Mouse (Mus musculus) limb, embryonic 12.5 days (tissue): ENCODE results near the gene Pttg1ip. TPM values are rescaled to one million over a fixed set of nuclear protein-coding genes. Genes with fewer than 3 reads are reported as not detected.
A peak's percentile ranks its signal among the peaks of the same experiment; 100 is the strongest.

Source experiments
- ATAC-seq: fragments of 200-750 bp; cut with Nextera tagmentation; 2 replicates; pipeline ENCODE4 v1.8.0; 2017; ENCODE audit warnings: low read depth, moderate TSS enrichment; ENCODE audit not compliant: insufficient number of reproducible peaks, insufficient read depth, low FRiP score, low TSS enrichment
- H3K27ac ChIP-seq: fragments of 300-500 bp; sonication (generic); 2 replicates; pipeline ENCODE4 v1.5.1; 2016; ENCODE audit warnings: mild to moderate bottlenecking, moderate library complexity
- H3K27me3 ChIP-seq: fragments of 300-500 bp; sonication (generic); 2 replicates; pipeline ENCODE4 v1.6.1; 2016; ENCODE audit warnings: mild to moderate bottlenecking, moderate library complexity
- H3K36me3 ChIP-seq: fragments of 300-500 bp; sonication (generic); 2 replicates; pipeline ENCODE4 v1.6.1; 2016; ENCODE audit warnings: mild to moderate bottlenecking, moderate library complexity
- H3K4me1 ChIP-seq: fragments of 300-500 bp; sonication (generic); replicated peaks from 2 replicates; pipeline ENCODE4 v1.6.1; 2016
- H3K4me2 ChIP-seq: fragments of 300-500 bp; sonication (generic); 2 replicates; pipeline ENCODE4 v1.6.1; 2016; ENCODE audit warnings: mild to moderate bottlenecking, moderate library complexity
- H3K4me3 ChIP-seq: fragments of 300-500 bp; sonication (generic); replicated peaks from 2 replicates; pipeline ENCODE4 v1.5.1; 2016; ENCODE audit warnings: mild to moderate bottlenecking
- H3K9ac ChIP-seq: fragments of 300-500 bp; sonication (generic); replicated peaks from 2 replicates; pipeline ENCODE4 v1.6.1; 2016; ENCODE audit warnings: mild to moderate bottlenecking, moderate library complexity
- H3K9me3 ChIP-seq: fragments of 300-500 bp; sonication (generic); 2 replicates; pipeline ENCODE4 v1.6.1; 2016; ENCODE audit warnings: mild to moderate bottlenecking, moderate library complexity
- WGBS: fragments of 180-500 bp; shearing (Covaris S2); methylation state at CpG from one replicate; pipeline ENCODE4 v1.1.7; 2016; 5-methylcytosine and 5-hydroxymethylcytosine counted together
- polyA plus RNA-seq: library from polyadenylated mRNA; unstranded; fragments of >200 nt; fragmentation: Nextera tagmentation; extraction: Ambion mirVana; gene quantifications from 2 replicates; pipeline ENCODE4 v1.2.1, GENCODE M21; 2016

The Pttg1ip gene
- 83.6 and 84.0 TPM in 2 replicates for polyA plus RNA-seq

DNA sequence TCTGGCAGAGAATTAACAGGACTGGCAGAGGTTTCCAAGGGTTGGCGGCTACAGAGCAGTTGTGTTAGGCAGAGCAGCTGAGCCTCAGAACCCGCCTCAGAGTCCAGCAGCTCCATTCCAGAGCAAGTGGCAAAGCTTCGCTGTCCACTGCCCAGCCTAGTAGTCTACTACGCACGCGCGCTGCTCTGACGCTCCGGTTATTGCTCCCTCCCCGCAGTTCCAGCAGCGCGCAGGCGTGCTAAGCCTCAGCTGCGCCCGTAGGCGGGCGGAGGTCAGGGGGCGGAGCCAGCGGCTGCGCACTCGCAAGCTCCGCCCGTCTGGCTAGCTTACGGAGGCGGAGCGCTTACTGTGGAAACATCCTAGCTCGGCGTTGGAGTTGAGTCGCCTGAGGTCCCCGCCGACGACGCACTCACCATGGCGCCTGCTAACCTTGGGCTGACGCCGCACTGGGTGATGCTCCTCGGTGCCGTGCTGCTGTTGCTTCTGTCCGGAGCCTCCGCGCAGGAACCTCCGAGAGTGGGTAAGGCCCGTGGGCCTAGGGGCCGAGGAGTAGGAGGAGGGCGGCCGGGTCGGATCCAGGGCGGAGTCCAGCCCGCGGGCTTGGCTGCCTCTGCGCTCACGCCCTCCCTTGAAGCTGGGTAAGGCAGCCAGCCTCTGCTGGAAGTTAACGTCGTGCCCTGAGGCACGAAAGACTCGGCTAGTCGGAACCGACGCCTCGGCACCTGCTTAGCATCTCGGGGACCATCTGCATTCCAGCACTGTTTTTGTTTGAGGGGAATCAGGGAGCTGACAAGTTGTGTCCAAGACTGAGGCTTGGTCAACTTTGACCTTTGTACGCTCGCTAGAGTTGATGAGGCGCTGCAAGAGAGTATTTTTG is at the start of gene Pttg1ip:
Gene Pttg1ip, plus strand, starts transcription at position 313 of the 877 bp plus-strand sequence.
- Histone ChIP-seq H3K4me2 (peak within 1 kb of the TSS; percentile 89), H3K9ac (peak within 1 kb of the TSS; percentile 82), H3K27ac (peak within 1 kb of the TSS; percentile 92), H3K27me3 (no peaks in the 10 kb centered on the region), H3K4me3 (peak within 1 kb of the TSS; percentile 82), H3K9me3 (no peaks in the 10 kb centered on the region), H3K4me1 (peaks cover 28% of the 10 kb centered on the region), H3K36me3 (peaks cover 11% of the 10 kb centered on the region)
- peak; percentile 97 for ATAC-seq
- 1% methylated on average over 64 of the region's 64 CpGs for WGBS

- Histone ChIP-seq H3K4me1 (no peaks in the 10 kb centered on the region), H3K4me3 (no peak overlapping the region), H3K4me2 (no peak overlapping the region), H3K36me3 (no peaks in the 10 kb centered on the region), H3K27ac (no peak overlapping the region), H3K9me3 (0 out of 2 replicates have a peak, but pooled peaks cover 3% of the 10 kb centered on the region), H3K27me3 (no peaks in the 10 kb centered on the region), H3K9ac (no peak overlapping the region)
- no peak for ATAC-seq
- 79% methylated on average over 1 of the region's 1 CpGs for WGBS
These were observed 49.5 kb upstream of the Pttg1ip start for GRCm38 (mm10) chr10:77532020-77532413.

DNA sequence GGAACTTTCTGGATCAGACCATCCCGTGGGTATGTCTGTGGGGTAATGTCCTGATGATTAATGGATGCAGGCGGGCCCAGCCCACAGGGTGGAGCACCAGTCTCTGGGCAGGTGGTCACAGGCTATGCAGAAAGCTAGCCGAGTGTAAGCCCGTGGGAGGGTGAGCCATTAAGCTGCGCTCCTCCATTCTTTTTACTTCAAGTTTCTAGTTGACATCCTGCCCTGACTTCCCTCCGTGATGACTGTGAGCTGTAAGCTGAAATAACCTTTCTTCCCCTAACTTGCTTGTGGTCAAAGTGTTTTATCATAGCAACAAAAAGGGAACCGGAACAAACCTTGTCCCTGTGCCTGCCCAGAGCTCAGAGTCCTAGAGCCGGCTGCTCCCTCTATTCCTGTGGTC is 44.8 kb upstream of the Pttg1ip start:
- H3K4me2 ChIP-seq, result no peak overlapping the region
- no peak overlapping the region for H3K27ac ChIP-seq
- ATAC-seq, result no peak
- no peak overlapping the region for H3K4me3 ChIP-seq
- H3K36me3 ChIP-seq, result no peaks in the 10 kb centered on the region
- no peaks in the 10 kb centered on the region for H3K4me1 ChIP-seq
- H3K27me3 ChIP-seq, result no peaks in the 10 kb centered on the region
- no peak overlapping the region for H3K9ac ChIP-seq
- WGBS, result 67% methylated on average over 8 of the region's 8 CpGs
- H3K9me3 ChIP-seq, result 0 out of 2 replicates have a peak, but pooled peaks cover 3% of the 10 kb centered on the region

GRCm38 (mm10) chr10:77537215-77538209 is 44.0 kb upstream of the Pttg1ip start:
- H3K4me3 ChIP-seq, result no peak overlapping the region
- no peaks in the 10 kb centered on the region for H3K4me1 ChIP-seq
- ATAC-seq, result no peak
- H3K27ac ChIP-seq, result no peak overlapping the region
- no peaks in the 10 kb centered on the region for H3K9me3 ChIP-seq
- 82% methylated on average over 11 of the region's 11 CpGs for WGBS
- no peak overlapping the region for H3K4me2 ChIP-seq
- no peak overlapping the region for H3K9ac ChIP-seq
- H3K27me3 ChIP-seq, result no peaks in the 10 kb centered on the region
- H3K36me3 ChIP-seq, result no peaks in the 10 kb centered on the region

- Histone ChIP-seq H3K4me2 (no peak overlapping the region), H3K36me3 (no peaks in the 10 kb centered on the region)
- WGBS, result 86% methylated on average over 7 of the region's 7 CpGs
These were observed 42.1 kb upstream of the Pttg1ip start for GRCm38 (mm10) chr10:77539320-77539945.

GRCm38 (mm10) chr10:77540576-77541102 is 40.9 kb upstream of the Pttg1ip start:
- Histone ChIP-seq H3K27me3 (no peaks in the 10 kb centered on the region), H3K27ac (no peak overlapping the region), H3K36me3 (no peaks in the 10 kb centered on the region), H3K9ac (no peak overlapping the region), H3K9me3 (no peaks in the 10 kb centered on the region), H3K4me1 (no peaks in the 10 kb centered on the region), H3K4me2 (no peak overlapping the region), H3K4me3 (no peak overlapping the region)
- ATAC-seq, result no peak
- WGBS, result 79% methylated on average over 4 of the region's 4 CpGs

More at GRCm38 (mm10) chr10:77539320-77539945, 42.1 kb upstream of the Pttg1ip start:
- no peak overlapping the region for H3K9ac ChIP-seq
- H3K4me1 ChIP-seq, result no peaks in the 10 kb centered on the region
- ATAC-seq, result no peak
- H3K27ac ChIP-seq, result no peak overlapping the region
- no peaks in the 10 kb centered on the region for H3K27me3 ChIP-seq
- H3K4me3 ChIP-seq, result no peak overlapping the region
- H3K9me3 ChIP-seq, result no peaks in the 10 kb centered on the region

DNA sequence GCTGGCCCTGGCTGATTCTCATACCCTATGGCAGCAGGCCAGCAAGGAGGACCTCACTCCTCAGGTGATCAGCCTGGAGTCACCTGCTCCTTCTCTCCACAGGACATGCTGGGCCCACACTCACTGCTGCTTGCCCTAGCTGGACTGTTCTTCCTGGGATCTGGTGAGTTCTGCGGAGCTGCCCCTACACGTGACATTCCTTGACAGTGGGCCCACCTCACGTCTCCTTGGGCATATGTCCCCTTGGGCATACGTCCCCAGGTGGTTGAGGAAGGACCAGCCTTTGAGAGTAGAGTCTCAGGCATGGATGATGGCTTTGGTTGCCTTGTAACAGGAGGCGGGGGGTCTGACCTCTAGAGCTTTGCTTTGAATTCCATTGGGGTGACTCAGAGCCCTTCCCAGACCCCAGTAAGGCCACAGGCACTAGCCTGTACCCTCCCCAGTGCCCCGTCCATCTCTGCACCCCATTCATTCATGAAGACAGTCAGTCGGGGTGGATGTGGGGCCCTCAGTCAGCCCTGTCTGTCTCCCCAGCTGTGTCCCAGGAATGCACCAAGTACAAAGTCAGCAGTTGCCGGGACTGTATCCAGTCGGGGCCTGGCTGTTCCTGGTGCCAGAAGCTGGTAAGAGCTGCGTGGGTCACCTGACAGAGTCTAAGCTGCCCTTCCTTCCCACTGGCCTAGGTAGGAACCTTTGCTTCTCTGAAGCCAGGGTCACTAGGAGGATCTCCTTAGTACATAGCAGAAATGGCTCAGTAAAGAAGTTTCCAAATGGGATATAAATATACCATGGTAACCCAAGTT is 39.5 kb upstream of the Pttg1ip start:
- Histone ChIP-seq H3K9ac (no peak overlapping the region), H3K4me2 (no peak overlapping the region), H3K4me1 (no peaks in the 10 kb centered on the region), H3K27me3 (no peaks in the 10 kb centered on the region), H3K27ac (no peak overlapping the region), H3K9me3 (no peaks in the 10 kb centered on the region), H3K36me3 (no peaks in the 10 kb centered on the region), H3K4me3 (no peak overlapping the region)
- WGBS, result 81% methylated on average over 10 of the region's 10 CpGs
- no peak for ATAC-seq

GRCm38 (mm10) chr10:77543226-77543625 is 38.3 kb upstream of the Pttg1ip start:
- Histone ChIP-seq H3K27me3 (no peaks in the 10 kb centered on the region), H3K36me3 (no peaks in the 10 kb centered on the region), H3K9ac (no peak overlapping the region), H3K27ac (no peak overlapping the region), H3K4me2 (no peak overlapping the region), H3K9me3 (no peaks in the 10 kb centered on the region), H3K4me3 (no peak overlapping the region), H3K4me1 (no peaks in the 10 kb centered on the region)
- WGBS, result 39% methylated on average over 7 of the region's 7 CpGs
- ATAC-seq, result no peak

DNA sequence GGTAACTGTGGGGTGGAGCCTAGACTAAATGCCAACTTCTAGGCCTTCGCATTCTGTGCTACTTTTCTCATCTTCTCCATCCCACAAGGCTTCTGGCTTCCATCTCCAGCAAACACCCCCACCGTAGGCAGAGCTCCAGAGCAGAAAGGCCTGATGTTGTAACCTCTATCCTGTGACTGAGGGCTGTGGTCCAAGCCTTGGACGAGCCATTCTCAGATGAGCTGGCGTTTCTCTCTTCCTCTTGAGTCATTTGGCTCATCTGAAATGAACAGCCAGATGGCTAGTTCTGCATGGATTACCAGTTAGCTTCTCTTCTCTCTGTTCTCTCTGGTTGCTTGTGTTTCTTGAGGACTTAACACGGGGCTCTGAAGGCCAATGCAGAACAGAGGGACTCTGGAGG is 36.6 kb upstream of the Pttg1ip start:
- no peak overlapping the region for H3K4me2 ChIP-seq
- H3K27me3 ChIP-seq, result no peaks in the 10 kb centered on the region
- 81% methylated on average over 5 of the region's 5 CpGs for WGBS
- H3K4me3 ChIP-seq, result no peak overlapping the region
- H3K9ac ChIP-seq, result no peak overlapping the region
- no peaks in the 10 kb centered on the region for H3K4me1 ChIP-seq
- no peak overlapping the region for H3K27ac ChIP-seq
- H3K9me3 ChIP-seq, result no peaks in the 10 kb centered on the region
- no peak for ATAC-seq
- H3K36me3 ChIP-seq, result no peaks in the 10 kb centered on the region

- no peaks in the 10 kb centered on the region for H3K4me1 ChIP-seq
- WGBS, result 77% methylated on average over 10 of the region's 10 CpGs
These were observed 32.9 kb upstream of the Pttg1ip start for GRCm38 (mm10) chr10:77548576-77548975.

More at GRCm38 (mm10) chr10:77548576-77548975, 32.9 kb upstream of the Pttg1ip start:
- no peak overlapping the region for H3K9ac ChIP-seq
- no peak for ATAC-seq
- H3K4me2 ChIP-seq, result no peak overlapping the region
- H3K27me3 ChIP-seq, result no peaks in the 10 kb centered on the region
- no peaks in the 10 kb centered on the region for H3K36me3 ChIP-seq
- H3K4me3 ChIP-seq, result no peak overlapping the region
- H3K9me3 ChIP-seq, result no peaks in the 10 kb centered on the region
- H3K27ac ChIP-seq, result no peak overlapping the region
